17 mouse cellular contexts compared by ENCODE assay signal in the genomic region with DNA sequence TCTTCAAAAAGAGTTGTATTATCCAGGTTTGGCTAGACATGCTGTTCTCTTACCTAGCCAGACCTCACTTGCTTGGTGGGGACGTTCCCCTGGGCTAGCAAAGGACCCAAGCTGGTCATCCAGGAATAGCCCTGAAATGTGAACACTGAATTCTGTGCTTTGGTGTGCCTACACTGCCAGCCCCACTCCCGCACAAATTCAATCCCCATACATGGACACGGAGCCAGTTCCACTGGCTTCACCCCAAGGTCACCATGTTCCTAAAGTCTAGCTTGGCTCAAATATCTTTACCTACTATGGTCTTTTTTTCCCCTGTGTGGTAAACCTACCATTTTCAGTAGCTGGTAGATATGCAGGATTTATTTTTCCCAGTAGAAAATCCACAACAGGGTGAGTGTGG. TPM values are rescaled to one million over a fixed set of nuclear protein-coding genes. Genes with fewer than 3 reads are reported as not detected.
A peak's percentile ranks its signal among the peaks of the same experiment; 100 is the strongest.
DNase-seq lines count a peak whose midpoint lies in the region; ATAC-seq and TF ChIP-seq lines count a peak whose summit lies in the region.
"Had no signal": no experiment of that assay in that cellular context is flagged by ENCODE, and none has a peak within 500 bp of the region (broad histone marks: within the 10 kb centered on the region; RNA-seq: fewer than 3 reads in every experiment).

No protein-coding gene starts in this region.

- peaks cover 9% of the 10 kb centered on the region for H3K4me1 ChIP-seq in heart, embryonic 13.5 days
- peaks cover 8% of the 10 kb centered on the region; the same call in 1 of the 2 replicates for H3K4me1 ChIP-seq in kidney, postnatal 0 days (replicated peaks; ENCODE audit: insufficient read depth, low read length)
- H3K4me1 ChIP-seq: forebrain, embryonic 15.5 days; midbrain, embryonic 10.5 days had no signal

- H3ac ChIP-seq in myocyte (ENCODE audit: control insufficient read depth, insufficient read length) = no peak overlapping the region

- no peaks in the 10 kb centered on the region for H3K79me2 ChIP-seq in myocyte (ENCODE audit: control insufficient read depth, insufficient read depth)

- no peaks in the 10 kb centered on the region for H3K36me3 ChIP-seq in heart, embryonic 13.5 days
- H3K36me3 ChIP-seq in kidney, postnatal 0 days (ENCODE audit: insufficient read depth, low read length) = no peaks in the 10 kb centered on the region
- H3K36me3 ChIP-seq in myocyte (ENCODE audit: control insufficient read depth, insufficient read depth) = no peaks in the 10 kb centered on the region
- H3K36me3 ChIP-seq: forebrain, embryonic 15.5 days; midbrain, embryonic 10.5 days; neural tube, embryonic 12.5 days had no signal

- TF ChIP-seq CTCF in kidney, postnatal 0 days (IDR thresholded peaks at IDR 0.05; ENCODE audit: low read depth) = no peak

- ATAC-seq in heart, embryonic 13.5 days (ENCODE audit: extremely low read depth, insufficient number of reproducible peaks, low FRiP score, low TSS enrichment) = no peak
- ATAC-seq in kidney, postnatal 0 days (replicated peaks; ENCODE audit: low FRiP score, low read depth) = no peak
- no peak for ATAC-seq in frontal cortex, adult (ENCODE audit: low TSS enrichment)
- ATAC-seq: forebrain, embryonic 15.5 days had no signal

- no peak overlapping the region for H3K4me3 ChIP-seq in heart, embryonic 13.5 days
- no peak overlapping the region for H3K4me3 ChIP-seq in kidney, postnatal 0 days (replicated peaks; ENCODE audit: low read depth, low read length)
- H3K4me3 ChIP-seq in myocyte = no peak overlapping the region
- H3K4me3 ChIP-seq: forebrain, embryonic 15.5 days; midbrain, embryonic 10.5 days; neural tube, embryonic 12.5 days had no signal

- peak; percentile 24 to 53 for DNase-seq in adrenal gland, adult (ENCODE audit: inconsistent age in 2 of 2, low spot score in 1 of 2)
- DNase-seq in adrenal gland, adult 18-20 months (ENCODE audit: low spot score in 2 of 2) = no peak
- DNase-seq in heart, postnatal 4 days = no peak
- DNase-seq in kidney, postnatal 0 days (ENCODE audit: low spot score) = no peak
- DNase-seq in kidney, adult 8-10 months = no peak
- DNase-seq: cerebellum, adult 9-10 months; thymus, postnatal 36 days had no signal

- no peak overlapping the region for H3K27ac ChIP-seq in heart, embryonic 13.5 days (replicated peaks)
- H3K27ac ChIP-seq in kidney, postnatal 0 days = peak overlapping the region; percentile 54; the same call in 1 of the 2 replicates
- H3K27ac ChIP-seq: forebrain, embryonic 15.5 days; hindbrain, embryonic 14.5 days; macrophage; midbrain, embryonic 10.5 days; neural tube, embryonic 12.5 days had no signal

- 0 out of 2 replicates have a peak overlapping the region, but pooled peaks have one; percentile 24 for H3K9ac ChIP-seq in heart, embryonic 13.5 days
- H3K9ac ChIP-seq in kidney, postnatal 0 days (ENCODE audit: low read depth, low read length) = no peak overlapping the region
- H3K9ac ChIP-seq: forebrain, embryonic 15.5 days; hindbrain, embryonic 14.5 days; neural tube, embryonic 12.5 days had no signal

- H3K4me2 ChIP-seq in heart, embryonic 13.5 days = no peak overlapping the region
- H3K4me2 ChIP-seq in kidney, postnatal 0 days (ENCODE audit: low read length) = no peak overlapping the region
- H3K4me2 ChIP-seq in myocyte (ENCODE audit: low read depth) = peak overlapping the region; percentile 60
- H3K4me2 ChIP-seq: forebrain, embryonic 15.5 days; hindbrain, embryonic 14.5 days; liver, embryonic 11.5 days; neural tube, embryonic 12.5 days had no signal

- TF ChIP-seq POLR2A in myocyte (IDR thresholded peaks at IDR 0.05; ENCODE audit: insufficient read length, low read depth) = no peak

- H3K9me3 ChIP-seq in heart, embryonic 13.5 days = peaks cover 9% of the 10 kb centered on the region; the same call in 1 of the 2 replicates
- no peaks in the 10 kb centered on the region for H3K9me3 ChIP-seq in kidney, postnatal 0 days (replicated peaks; ENCODE audit: low read length)
- H3K9me3 ChIP-seq: forebrain, embryonic 15.5 days had no signal

- WGBS in heart, embryonic 13.5 days = 77% methylated on average over 3 of the region's 3 CpGs
- 24% methylated on average over 3 of the region's 3 CpGs for WGBS in kidney, postnatal 0 days

- no peaks in the 10 kb centered on the region for H3K27me3 ChIP-seq in heart, embryonic 13.5 days (replicated peaks)
- no peaks in the 10 kb centered on the region for H3K27me3 ChIP-seq in kidney, postnatal 0 days (ENCODE audit: insufficient read depth, low read length)
- no peaks in the 10 kb centered on the region for H3K27me3 ChIP-seq in myocyte (ENCODE audit: control insufficient read depth, insufficient read depth, insufficient read length)
- H3K27me3 ChIP-seq: forebrain, embryonic 15.5 days; neural tube, embryonic 12.5 days had no signal

TF ChIP-seq in myocyte, 11 proteins besides CTCF, POLR2A, EP300 and RAD21:
- TF ChIP-seq TCF3 (IDR thresholded peaks at IDR 0.05; ENCODE audit: insufficient read length, low read depth) = no peak
- peak; percentile 27 for TF ChIP-seq SRF (IDR thresholded peaks at IDR 0.05; ENCODE audit: control insufficient read depth, insufficient read length, low read depth)

RNA-seq across cellular contexts. Expression of gene Nxnl2, which starts 26.9 kb away (rescaled TPM):
- under 1 TPM; 0.27 to 0.67 TPM for total RNA-seq in adrenal gland, adult 18-20 months (2021)
- polyA plus RNA-seq in heart, embryonic 13.5 days (2015; fragmentation: Nextera tagmentation; extraction: Ambion mirVana) = 1.4 and 1.5 TPM in 2 replicates
- 1 to 10 TPM; 1.6 to 1.7 TPM for total RNA-seq in heart, postnatal 4 days (2021)
- 2.3 and 2.5 TPM in 2 replicates for polyA plus RNA-seq in kidney, postnatal 0 days (2015; fragmentation: Nextera tagmentation; extraction: Ambion mirVana)
- polyA plus RNA-seq in myocyte (2012; fragmentation: generic; extraction: Trizol) = not detected
- total RNA-seq: common myeloid progenitor, adult 5-6 weeks had no signal
- polyA plus RNA-seq: macrophage had no signal

Comparison
In these comparisons a context has a peak if more than half of its experiments do, and no peak if none do; other contexts are left out.
1. DNase-seq: peak in adrenal gland, adult (2 of 2); none in adrenal gland, adult 18-20 months (0 of 2), heart, postnatal 4 days (single experiment), kidney, postnatal 0 days (single experiment) and kidney, adult 8-10 months (0 of 2).